Mouse (Mus musculus) layer of hippocampus, postnatal 14 days (tissue): ENCODE data around the gene Angptl4. TPM values are rescaled to one million over a fixed set of nuclear protein-coding genes. Genes with fewer than 3 reads are reported as not detected.

Experiments
- DNase-seq, 2 experiments: peaks; one replicate each; pipeline ENCODE4 v3.0.0; 2021 to 2022; ENCODE audit warnings: low spot score in 2 of 2, mixed read lengths in 1 of 2
- total RNA-seq, 2 experiments: library from RNA; stranded (reverse); gene quantifications; 2 replicates each; pipeline ENCODE4 v1.2.3; 2021

The Angptl4 gene
- total RNA-seq, 2 experiments from 2014 or later: 4.8 to 5.8 TPM

DNA sequence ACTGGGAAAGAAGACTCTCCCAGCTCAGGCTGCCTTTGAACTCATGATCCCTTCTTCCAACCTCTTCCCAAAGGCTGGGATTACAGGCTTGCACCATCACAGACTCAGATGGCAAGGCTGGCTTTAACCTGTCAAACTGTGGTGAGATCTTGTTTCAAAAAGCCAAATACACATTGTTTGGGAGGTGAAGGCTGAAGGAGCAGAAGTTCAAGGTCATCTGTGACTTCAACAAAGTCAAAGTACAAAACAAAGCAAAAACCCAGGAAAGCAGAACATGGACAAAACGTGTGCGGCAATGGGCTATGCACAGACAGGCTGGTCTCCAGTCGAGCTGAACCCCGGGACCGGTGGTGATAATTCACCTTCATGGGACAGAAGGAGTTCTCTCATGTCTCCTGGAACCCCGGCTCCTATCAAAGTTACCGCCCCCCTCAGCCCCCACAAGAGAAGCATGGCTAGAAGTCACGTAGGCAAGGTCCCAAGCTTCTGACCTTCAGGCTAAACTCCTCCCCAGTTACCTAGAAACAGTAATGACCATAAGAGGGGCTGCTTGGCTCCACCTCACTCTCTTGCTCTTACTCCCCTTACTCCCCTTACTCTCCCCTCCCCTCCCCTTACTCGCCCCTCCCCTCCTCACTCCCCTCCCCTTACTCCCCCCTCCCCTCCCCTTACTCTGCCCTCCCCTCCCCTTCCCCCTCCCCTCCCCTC, 25.7 kb upstream of the Angptl4 start:
- DNase-seq: no peak

DNA sequence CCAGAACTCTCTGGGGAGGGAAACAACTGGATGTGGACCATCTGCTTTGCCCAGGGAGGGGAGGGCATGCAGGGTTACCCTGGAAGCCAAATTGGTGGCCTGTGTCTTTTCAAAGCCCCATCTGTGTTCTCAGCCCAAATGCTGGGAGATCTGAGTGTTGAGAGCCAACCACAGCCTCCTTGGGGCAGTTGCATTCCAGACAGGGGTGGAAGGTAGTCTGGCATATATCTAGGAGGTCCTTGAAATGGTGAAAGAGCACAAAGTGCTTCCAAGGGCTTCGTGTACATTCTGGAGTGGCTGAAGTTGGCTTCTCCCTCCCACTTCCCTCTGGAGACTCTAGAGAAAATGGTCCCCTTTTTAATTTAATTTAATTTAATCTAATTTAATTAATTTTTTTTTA, 23.1 kb upstream of the Angptl4 start:
- DNase-seq: no peak

- no peak for DNase-seq
Measured at GRCm38 (mm10) chr17:33804205-33804604, 22.6 kb upstream of the Angptl4 start.

- DNase-seq: no peak
Measured at GRCm38 (mm10) chr17:33802221-33802620, 20.6 kb upstream of the Angptl4 start.

GRCm38 (mm10) chr17:33799277-33799676, 17.6 kb upstream of the Angptl4 start:
- no peak for DNase-seq

GRCm38 (mm10) chr17:33798306-33798705, 16.7 kb upstream of the Angptl4 start:
- DNase-seq: no peak

GRCm38 (mm10) chr17:33788732-33789131, 7.1 kb upstream of the Angptl4 start:
- DNase-seq: no peak

GRCm38 (mm10) chr17:33786375-33786774, 4.7 kb upstream of the Angptl4 start:
- DNase-seq: no peak

- DNase-seq: no peak
Measured at GRCm38 (mm10) chr17:33784939-33785338, 3.3 kb upstream of the Angptl4 start.

GRCm38 (mm10) chr17:33783408-33783807, 1.8 kb upstream of the Angptl4 start:
- no peak for DNase-seq

DNA sequence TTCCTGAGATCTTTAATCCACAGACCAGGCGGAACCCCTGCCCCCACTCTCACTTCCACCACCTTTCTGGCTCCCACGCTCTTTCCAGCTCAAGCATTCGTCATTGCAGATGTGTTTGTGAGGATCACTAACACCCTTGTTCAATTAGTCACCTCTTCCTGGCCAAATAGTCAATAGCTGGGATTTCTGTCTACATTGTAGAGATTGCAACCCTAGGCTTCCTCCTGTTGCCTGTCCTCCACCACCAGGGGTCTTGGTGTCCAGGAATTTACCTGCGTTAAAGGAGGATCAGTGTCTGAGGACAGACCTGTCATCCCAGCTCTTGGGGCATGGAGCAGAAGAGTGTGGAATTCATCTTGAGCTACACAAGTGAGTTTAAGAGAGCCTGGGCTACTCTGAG, 437 bp upstream of the Angptl4 start:
- no peak for DNase-seq

DNA sequence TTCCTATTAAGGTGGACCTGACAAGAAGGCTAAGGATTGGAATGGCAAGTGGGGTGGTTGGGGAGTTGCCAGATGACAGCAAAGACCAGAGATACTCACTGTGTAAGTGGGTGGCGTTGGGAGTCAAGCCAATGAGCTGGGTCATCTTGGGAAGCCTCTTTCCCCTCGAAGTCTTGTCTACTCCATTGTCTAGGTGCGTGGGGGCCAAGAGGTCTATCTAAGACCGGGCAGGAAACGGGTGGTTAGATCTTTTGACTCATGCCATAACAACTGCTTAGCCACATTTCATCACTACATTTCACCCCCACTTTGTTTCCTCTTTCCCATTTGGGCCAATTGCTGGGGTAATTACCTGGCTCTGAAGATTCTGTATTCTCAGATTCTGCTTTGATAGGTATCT, 1.2 kb downstream of the Angptl4 start:
- DNase-seq: no peak

DNA sequence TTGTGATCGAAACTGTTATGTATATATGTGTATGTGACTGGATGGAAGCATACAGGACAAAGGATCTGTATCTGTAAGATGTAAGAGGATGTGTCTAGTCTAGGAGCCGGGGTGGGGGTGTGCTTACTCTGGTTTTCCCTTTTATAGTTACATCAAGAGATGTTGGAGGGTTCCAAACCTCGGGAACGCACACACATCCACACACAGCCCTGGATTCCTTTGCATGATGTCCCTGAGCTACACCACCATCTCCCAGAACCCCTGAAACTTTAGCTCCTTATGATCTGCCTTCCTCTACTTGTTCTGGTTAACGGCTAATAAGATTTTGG, 1.7 kb downstream of the Angptl4 start:
- DNase-seq: no peak

GRCm38 (mm10) chr17:33779271-33779966, 2.2 kb downstream of the Angptl4 start:
- peak; percentile 86 to 94 for DNase-seq

GRCm38 (mm10) chr17:33775287-33775686, 6.3 kb downstream of the Angptl4 start:
- DNase-seq: no peak

GRCm38 (mm10) chr17:33774573-33775155, 7.0 kb downstream of the Angptl4 start:
- no peak for DNase-seq

GRCm38 (mm10) chr17:33773871-33774572, 7.6 kb downstream of the Angptl4 start:
- no peak for DNase-seq

DNA sequence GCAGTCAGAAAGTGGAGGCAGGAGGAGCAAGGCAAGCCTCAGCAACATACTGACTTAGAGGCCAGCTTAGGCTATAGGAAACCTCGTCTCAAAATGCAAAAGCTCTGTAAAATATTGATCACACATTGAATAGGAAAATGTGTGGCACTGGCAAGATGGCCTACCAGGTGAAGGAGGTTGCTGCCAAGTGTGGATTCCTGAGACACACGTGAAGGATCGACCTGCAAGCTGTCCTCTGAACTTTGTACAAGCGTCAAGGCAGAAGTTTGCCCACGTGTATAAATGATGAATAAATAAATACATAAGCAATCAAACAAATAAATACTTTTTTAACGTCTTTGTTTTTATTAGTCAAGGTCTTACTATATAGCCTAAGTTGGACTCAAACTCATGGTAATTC, 8.2 kb downstream of the Angptl4 start:
- no peak for DNase-seq

- no peak for DNase-seq
Measured at GRCm38 (mm10) chr17:33771617-33772016, 10.0 kb downstream of the Angptl4 start.

GRCm38 (mm10) chr17:33766389-33766788, 15.2 kb downstream of the Angptl4 start:
- no peak for DNase-seq

GRCm38 (mm10) chr17:33760255-33761165, 21.1 kb downstream of the Angptl4 start, which contains the start of gene Rab11b:
TSS of gene Rab11b (minus strand) at chr17:33760530.
- DNase-seq: peak; percentile 100
